Comparison of ENCODE assay signal across 25 mouse cellular contexts in genomic region chr9:42357585-42357984, GRCm38 (mm10). TPM values are rescaled to one million over a fixed set of nuclear protein-coding genes. Genes with fewer than 3 reads are reported as not detected.
"Had no signal": no experiment of that assay in that cellular context is flagged by ENCODE, and none has a peak within 500 bp of the region (broad histone marks: within the 10 kb centered on the region; RNA-seq: fewer than 3 reads in every experiment).

No protein-coding gene starts in this region.

- H3K9me3 ChIP-seq: heart, embryonic 10.5 days; heart, embryonic 12.5 days; hindbrain, embryonic 10.5 days; hindbrain, embryonic 12.5 days; intestine, embryonic 15.5 days; limb, embryonic 13.5 days; limb, embryonic 15.5 days had no signal

- ATAC-seq: hindbrain, embryonic 16.5 days; inflammation-experienced regulatory T-cells, adult 6 months; intestine, embryonic 15.5 days; intestine, postnatal 0 days had no signal

- H3K4me3 ChIP-seq: gastrocnemius, adult 2 months; heart, embryonic 10.5 days; heart, embryonic 12.5 days; hindbrain, embryonic 10.5 days; hindbrain, embryonic 12.5 days; intestine, embryonic 15.5 days; limb, embryonic 13.5 days; limb, embryonic 15.5 days had no signal

- H3K36me3 ChIP-seq: heart, embryonic 10.5 days; heart, embryonic 12.5 days; hindbrain, embryonic 10.5 days; hindbrain, embryonic 12.5 days; intestine, embryonic 15.5 days; limb, embryonic 13.5 days; limb, embryonic 15.5 days had no signal

- H3K9ac ChIP-seq: heart, embryonic 12.5 days; hindbrain, embryonic 12.5 days; hindbrain, embryonic 14.5 days; intestine, embryonic 15.5 days; limb, embryonic 13.5 days; limb, embryonic 15.5 days had no signal

- H3K27me3 ChIP-seq: heart, embryonic 12.5 days; hindbrain, embryonic 12.5 days; intestine, embryonic 15.5 days; limb, embryonic 13.5 days; limb, embryonic 15.5 days had no signal

- H3K27ac ChIP-seq: gastrocnemius, adult 2 months; heart, embryonic 10.5 days; hindbrain, embryonic 10.5 days; hindbrain, embryonic 12.5 days; hindbrain, embryonic 14.5 days; intestine, embryonic 15.5 days; limb, embryonic 13.5 days; limb, embryonic 15.5 days had no signal

- H3K4me1 ChIP-seq: heart, embryonic 10.5 days; heart, embryonic 12.5 days; hindbrain, embryonic 10.5 days; hindbrain, embryonic 12.5 days; intestine, embryonic 15.5 days; limb, embryonic 13.5 days; limb, embryonic 15.5 days had no signal

- DNase-seq: gastrocnemius, adult 2 months; gastrocnemius, postnatal 10 days; gastrocnemius, postnatal 25 days; heart, adult 18-20 months; heart, postnatal 4 days; kidney, adult 18-20 months; kidney, adult 8-10 months; kidney, postnatal 10 days; kidney, postnatal 36 days; layer of hippocampus, adult 9-11 months; layer of hippocampus, postnatal 36 days; left cerebral cortex, postnatal 4 days had no signal

- H3K4me2 ChIP-seq: heart, embryonic 12.5 days; hindbrain, embryonic 12.5 days; hindbrain, embryonic 14.5 days; intestine, embryonic 15.5 days; limb, embryonic 13.5 days; limb, embryonic 15.5 days had no signal

RNA-seq across cellular contexts. Expression of gene Tecta, which starts 42.1 kb away (rescaled TPM):
- polyA plus RNA-seq: heart, embryonic 14.5 days; inflammation-experienced regulatory T-cells, adult 6 months; liver, adult 2 months had no signal
